Mouse (Mus musculus) common myeloid progenitor, adult 5-6 weeks (primary cell): ENCODE data around the gene Nit2. TPM values are rescaled to one million over a fixed set of nuclear protein-coding genes. Genes with fewer than 3 reads are reported as not detected.
"Not testable (repeated sequence)": the region's sequence is repeated elsewhere in the genome, so short reads cannot be mapped to it uniquely, and the experiment has no call there.

ENCODE experiments used
- ATAC-seq: replicated peaks from 2 replicates; pipeline ENCODE4 v1.8.0; 2016; ENCODE audit warnings: low read depth, mild to moderate bottlenecking, moderate TSS enrichment, inconsistent platforms; ENCODE audit not compliant: poor library complexity, severe bottlenecking
- total RNA-seq: library from RNA; stranded (forward); fragments of 200-1000, 187-1606 nt; gene quantifications from 2 replicates; pipeline ENCODE4 v1.2.3, GENCODE M21; 2017

The Nit2 gene
- 33.5 and 37.7 TPM in 2 replicates for total RNA-seq

DNA sequence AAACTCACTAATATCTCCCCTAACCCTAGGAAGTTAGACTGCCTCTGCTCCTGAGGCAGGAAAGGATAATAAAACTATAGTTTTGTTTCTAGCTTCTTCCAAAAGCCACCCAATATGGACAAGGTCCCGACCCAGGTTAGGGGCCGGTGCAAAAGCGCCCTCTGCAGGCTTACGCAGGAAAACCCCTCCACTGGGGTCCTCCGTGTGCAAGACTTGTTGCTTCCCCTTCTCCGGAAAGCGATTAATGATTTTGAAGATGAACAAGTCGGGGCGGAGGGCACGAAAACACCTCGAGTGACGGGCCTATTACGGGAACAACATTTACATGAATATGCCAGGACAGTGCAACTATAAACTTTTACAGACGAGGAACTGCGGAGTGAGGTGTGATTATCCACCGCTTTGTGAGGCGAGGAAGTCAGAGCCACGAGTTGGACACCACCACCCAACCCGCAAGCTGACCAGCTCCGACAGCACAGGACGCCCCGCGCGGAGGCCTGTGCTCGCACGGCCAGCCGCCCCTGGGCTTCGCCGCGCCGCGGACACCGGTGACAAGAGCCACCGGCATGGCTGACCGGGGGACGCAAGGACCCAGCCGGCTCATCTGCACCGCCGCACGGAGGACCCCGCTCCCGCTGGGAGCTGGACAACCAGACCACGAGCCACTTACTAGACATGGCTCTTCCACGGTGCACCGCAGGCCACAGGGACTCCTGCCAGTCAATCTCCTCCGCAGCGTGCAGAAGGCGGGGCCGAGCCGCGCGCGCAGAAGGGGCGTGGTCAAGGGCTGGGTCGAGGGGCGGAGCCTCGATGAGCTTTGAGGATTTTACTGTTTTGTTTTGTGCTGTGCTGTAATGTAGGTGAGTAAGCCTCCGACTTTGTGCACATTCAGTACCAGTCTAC lies at the start of gene Nit2:
Nit2 (minus strand) TSS at position 731 of the 903 bp plus-strand sequence.
- ATAC-seq, result peak; percentile 95

DNA sequence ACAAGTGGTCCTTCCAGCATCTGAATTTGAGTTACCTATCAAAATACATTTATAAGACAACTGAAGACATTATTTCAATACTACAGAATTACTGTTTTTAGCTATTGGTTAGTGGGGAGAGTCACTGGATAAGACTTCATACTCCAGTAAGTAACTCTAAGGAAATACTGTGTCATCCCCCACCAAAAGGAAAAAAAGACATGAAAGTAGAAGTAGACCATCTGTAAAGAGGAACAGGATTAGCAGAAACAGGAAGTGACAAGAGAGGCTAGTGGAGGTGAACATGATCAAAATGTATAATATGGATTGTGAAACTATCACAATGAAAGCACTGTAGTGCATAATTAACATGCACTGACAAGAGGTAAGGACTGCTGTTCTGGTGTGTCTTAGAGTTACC lies 48.8 kb upstream of the Nit2 start:
- peak; percentile 98 for ATAC-seq

GRCm38 (mm10) chr16:57211037-57211436 lies 43.9 kb upstream of the Nit2 start:
- peak; percentile 45 for ATAC-seq

DNA sequence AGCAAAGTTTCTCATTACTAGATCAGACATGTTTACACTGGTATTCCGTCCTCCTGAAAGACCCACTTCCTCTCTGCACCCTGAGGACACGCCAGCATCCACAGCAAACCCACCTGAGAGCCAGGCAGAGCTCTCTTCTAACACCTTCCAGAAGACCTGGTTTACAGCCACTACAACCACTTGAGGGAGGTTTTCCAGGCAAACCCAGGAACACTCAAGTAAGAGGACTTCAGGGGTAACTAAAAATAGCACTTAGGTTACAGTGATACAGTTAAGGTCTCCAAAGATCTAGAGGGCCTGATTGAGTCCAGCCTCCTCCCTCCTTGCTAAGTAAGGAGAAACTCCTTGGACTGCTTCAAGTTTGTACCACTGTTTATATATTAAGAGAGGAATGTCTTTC lies 41.2 kb upstream of the Nit2 start:
- no peak for ATAC-seq

DNA sequence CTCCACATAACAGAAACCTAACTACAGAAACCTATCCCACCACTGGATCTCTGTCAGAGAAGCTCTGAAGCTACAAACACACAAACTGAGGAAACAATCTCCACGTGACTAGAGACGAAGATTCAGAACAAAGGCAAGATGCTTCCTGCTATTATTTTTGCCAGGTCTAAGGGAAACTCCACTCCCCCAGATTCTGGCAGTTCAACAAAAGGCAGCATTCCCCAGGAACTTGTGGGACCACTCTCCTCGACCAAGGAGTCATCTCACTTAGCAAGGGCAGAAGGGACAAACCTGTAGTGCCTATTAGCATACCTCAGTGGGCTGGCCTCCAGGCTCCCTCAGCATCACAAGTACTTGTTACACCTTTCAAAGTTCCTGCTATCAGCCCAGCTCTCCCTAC lies 30.1 kb upstream of the Nit2 start:
- ATAC-seq, result no peak

DNA sequence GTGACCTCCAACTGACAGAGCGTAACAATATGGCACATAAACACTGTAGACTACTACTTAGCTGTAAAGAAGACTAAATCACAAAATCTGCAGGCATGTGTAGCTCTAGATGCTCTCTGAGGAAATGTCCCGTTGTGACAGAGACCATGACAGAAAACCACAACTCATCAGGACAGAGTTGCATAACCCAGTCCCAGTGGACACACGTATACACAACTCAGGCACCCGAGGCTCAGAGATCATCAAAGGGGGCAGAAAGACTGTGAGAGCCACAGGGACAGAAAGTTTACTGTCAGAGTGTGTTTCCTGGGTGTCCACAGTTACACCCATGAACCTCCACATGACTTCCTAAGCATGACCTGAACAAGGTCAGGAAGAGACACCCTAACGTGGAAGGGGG lies 29.4 kb upstream of the Nit2 start:
- peak; percentile 65 for ATAC-seq

DNA sequence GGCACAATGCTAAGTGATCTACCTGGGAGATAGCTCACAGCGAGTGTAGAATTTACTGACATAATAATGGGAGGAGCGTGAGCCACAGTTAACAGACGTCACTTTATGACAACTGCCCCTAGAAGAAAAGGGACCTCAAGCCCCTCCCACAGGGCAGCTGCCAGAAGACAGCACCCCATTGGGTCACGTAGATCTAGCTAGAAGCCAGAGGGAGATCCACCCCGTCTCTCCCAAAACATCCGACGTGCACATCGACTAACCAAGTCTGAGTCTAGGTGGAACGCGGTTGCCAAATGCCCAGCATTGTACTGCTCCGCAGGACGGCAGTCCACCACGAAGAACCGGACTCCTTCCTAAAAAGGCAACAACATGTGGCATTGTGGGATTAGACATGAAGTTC lies 24.1 kb upstream of the Nit2 start:
- ATAC-seq, result no peak

- ATAC-seq, result no peak
Observed at GRCm38 (mm10) chr16:57190390-57190789, 23.2 kb upstream of the Nit2 start.

DNA sequence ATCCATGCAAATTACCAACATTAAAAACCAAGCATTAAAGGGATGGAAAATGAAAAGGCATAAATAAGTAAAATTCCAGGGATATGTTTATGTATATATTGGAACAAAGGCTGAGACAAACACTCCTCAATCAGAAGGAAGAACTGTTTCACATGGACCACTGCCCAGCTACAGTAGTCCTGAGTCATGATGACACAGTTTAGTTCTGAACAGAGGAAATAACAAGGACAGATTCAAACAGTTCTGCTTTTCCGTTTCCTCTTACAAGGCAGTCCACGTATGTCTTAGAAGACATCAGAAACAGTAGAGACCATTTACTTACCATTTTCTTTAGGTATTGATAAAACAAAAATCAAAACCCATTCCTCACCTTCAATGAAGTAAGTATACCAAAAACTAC lies 22.4 kb upstream of the Nit2 start:
- ATAC-seq, result peak; percentile 98

DNA sequence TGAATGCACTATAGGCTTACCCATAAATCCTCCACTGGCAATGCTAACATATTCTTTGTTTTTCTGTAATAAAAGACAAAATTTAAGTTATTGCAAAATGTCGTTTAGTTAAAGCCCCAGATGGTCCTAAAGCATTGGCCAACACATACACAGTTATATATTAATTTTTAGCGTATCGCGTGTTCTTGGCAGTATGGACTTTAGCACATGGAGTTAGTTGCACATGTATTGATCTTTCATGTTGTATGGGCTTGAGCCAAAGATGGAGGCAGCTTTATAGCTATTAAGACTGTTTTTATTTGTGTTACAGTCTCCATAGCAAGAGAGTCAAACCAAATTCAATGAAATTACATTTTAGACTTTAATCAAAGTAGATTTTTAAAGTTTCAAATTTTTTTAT lies 19.5 kb upstream of the Nit2 start:
- ATAC-seq, result no peak

DNA sequence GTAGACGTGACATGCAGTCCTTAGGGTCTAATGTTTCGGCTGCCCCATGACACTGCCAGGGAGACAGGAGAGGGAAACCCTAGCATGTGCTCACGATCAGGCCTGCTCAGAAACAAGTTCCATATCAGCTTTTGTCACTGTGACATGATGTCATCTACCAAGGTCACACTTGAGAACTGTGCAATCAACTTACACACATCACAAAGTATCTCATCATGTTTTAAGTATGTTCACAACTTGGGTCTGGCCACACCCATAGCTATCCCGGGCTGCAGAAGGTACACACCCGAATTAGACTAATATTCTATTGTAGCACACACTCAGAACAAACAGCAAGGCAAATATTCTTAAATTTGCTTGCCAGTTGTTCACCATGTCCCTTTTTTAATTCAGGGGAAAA lies 14.9 kb upstream of the Nit2 start:
- no peak for ATAC-seq

GRCm38 (mm10) chr16:57181180-57181579 lies 14.0 kb upstream of the Nit2 start:
- no peak for ATAC-seq

DNA sequence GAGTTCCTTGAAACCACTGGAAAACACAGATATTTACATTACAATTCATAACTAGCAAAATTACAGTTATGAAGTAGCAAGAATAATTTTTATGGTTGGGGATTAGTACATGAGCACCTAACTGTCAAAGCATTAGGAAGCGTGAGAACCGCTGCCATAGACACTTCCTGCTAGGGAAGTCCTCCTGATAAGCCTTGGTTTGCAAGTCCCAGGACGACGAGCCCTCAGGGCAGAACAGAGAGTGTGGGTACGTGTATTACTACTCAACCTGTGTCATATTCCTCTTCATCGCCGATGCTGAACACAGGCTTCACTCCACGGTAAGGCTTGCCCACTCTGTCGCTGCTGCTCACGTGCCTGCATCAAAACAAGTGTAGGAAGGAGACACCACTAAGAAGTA lies 10.5 kb upstream of the Nit2 start:
- ATAC-seq, result peak; percentile 67; the same call in 1 of the 2 replicates

DNA sequence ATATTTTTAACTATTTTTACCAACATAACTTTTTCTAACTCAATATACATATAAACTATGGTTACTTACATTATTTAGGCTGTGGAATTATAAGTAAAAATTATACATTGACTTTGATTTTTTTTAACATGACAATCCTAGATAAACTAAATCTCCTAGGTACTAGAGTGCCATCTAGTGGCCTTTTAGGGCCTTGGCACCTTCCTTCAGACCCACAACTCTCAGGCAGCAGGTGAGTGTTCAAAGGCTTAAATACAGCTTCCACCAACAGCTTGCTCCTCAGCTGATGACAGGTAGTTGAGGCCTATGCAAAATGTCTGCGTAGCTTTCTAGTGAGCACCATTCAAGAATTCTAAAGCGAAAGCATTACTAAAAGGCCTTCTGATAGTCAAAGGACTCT lies 10.1 kb upstream of the Nit2 start:
- ATAC-seq, result peak; percentile 96

GRCm38 (mm10) chr16:57176276-57176675 lies 9.1 kb upstream of the Nit2 start:
- ATAC-seq, result no peak

- ATAC-seq, result no peak
Observed at GRCm38 (mm10) chr16:57175751-57176150, 8.6 kb upstream of the Nit2 start.

GRCm38 (mm10) chr16:57174480-57174879 lies 7.3 kb upstream of the Nit2 start:
- ATAC-seq, result not testable (repeated sequence)

GRCm38 (mm10) chr16:57171570-57171969 lies 4.4 kb upstream of the Nit2 start:
- ATAC-seq, result no peak

DNA sequence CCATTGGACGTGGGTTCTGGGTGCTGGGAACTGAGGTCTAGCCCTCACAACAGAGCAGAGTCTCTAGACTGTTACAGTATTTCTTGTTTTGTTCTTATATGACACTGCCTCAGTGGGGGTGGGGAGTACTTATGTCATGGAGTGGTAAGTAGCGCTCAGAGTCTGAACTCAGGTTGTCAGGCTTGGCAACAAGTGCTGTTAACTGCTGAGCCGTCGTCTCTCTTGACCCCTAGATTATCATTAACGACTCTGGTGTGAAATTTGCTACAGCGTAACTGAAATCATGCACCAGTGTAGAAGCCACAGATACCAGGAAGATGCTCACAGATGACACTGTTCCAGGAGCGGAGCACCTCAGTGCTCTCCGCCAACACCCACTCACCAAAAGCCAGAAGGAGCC lies 4.0 kb upstream of the Nit2 start:
- ATAC-seq, result no peak

DNA sequence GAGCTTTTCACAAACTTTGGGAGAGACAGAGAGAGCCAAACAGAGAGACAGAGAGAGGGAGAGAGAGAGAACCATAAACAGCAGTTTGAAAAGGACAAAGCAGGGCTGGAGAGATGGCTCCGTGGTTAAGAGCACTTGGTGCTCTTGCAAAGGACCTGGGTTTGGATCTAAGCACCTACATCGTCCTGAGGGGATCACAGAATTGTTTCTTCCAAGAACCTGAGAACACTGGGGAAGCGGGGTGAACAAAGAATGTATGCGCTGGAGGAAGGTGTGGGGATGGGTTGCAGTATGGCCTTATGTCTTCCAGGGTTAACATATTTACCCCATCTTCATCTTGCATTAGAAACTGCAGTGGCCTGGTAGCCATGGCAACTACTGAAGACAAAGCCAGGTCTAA lies 1.1 kb upstream of the Nit2 start:
- ATAC-seq, result no peak

DNA sequence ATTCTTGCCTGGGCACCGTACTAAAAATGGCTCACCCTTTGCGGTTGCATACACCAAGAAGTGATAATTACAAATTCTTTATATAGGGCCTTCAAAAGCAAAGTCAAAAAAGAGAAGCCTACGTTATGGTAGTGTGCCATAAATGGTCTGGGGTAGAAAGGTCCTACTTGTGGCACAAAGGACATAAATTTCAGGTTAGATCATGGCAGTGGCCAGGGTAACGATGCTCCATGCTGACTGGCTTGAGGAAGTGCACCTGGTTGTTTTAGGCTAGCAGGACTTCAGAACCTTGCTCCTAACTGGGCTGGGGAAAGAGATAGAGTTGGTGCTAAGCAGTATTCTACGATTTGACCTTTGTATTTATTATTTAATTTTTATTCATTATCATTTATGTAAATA lies 372 bp upstream of the Nit2 start:
- peak; percentile 11 for ATAC-seq

DNA sequence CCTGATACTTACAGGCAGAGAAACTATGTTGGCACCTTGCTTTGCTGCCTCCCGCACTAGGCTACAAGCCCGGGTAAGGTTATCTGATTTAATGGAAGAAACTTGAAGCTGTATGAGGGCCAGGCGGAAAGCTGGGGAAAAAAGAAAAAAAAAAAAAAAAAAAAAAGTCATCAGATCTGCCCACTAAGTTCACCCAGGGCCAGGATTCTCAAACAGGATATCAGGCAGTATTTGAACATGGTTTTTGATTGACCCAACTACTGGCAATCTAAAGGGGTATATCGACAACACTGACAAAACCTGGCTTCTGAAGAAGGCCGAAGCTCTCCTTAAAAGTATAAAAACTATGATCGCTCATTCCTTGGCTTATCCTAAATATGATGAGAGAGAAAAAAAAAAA lies 1.1 kb downstream of the Nit2 start:
- no peak for ATAC-seq
